8 mouse cellular contexts compared by ENCODE assay signal in the genomic region with DNA sequence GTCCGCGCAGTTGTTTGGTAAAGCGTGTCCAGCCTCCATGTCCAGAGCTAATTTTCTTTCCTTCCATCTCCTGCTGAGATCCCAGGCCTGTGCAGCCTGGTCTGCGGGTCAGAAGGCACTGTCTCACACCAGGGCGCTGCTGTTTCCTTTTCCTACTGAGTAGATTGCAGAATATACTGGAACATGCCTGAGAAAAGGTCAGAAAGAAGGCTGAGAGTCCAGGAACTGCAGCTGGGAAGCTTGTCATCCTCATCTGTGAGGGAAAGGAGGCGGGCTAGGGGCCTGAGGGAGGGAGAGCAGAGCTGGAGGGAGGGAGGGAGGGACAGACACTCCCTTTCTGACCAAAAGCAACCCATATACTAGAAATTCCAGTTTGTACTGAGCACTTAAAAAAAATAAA.
DNase-seq lines count a peak whose midpoint lies in the region; ATAC-seq lines count a peak whose summit lies in the region.

No protein-coding gene starts in this region.

- peak; percentile 49 for DNase-seq in hindbrain, embryonic 10.5 days (ENCODE audit: low spot score)
- no peak for DNase-seq in heart, embryonic 10.5 days (ENCODE audit: low spot score)
- DNase-seq in kidney, postnatal 14 days, result peak; percentile 55
- DNase-seq in lung, postnatal 4 days, result peak; percentile 41 to 77
- no peak for DNase-seq in spleen, postnatal 36 days (ENCODE audit: low spot score in 2 of 2)
- no peak for DNase-seq in cerebellum, adult 8-10 months
- DNase-seq in layer of hippocampus, postnatal 36 days, result no peak

- ATAC-seq in hindbrain, embryonic 16.5 days, result no peak

- peaks cover 69% of the 10 kb centered on the region for H3K27me3 ChIP-seq in hindbrain, embryonic 10.5 days (ENCODE audit: insufficient read depth, poor library complexity, severe bottlenecking)
- H3K27me3 ChIP-seq in hindbrain, embryonic 16.5 days (replicated peaks; ENCODE audit: control insufficient read depth, insufficient read depth, low read length), result peaks cover 8% of the 10 kb centered on the region
- H3K27me3 ChIP-seq in heart, embryonic 10.5 days (ENCODE audit: insufficient read depth, poor library complexity, severe bottlenecking), result peaks cover 23% of the 10 kb centered on the region

- H3K27ac ChIP-seq in hindbrain, embryonic 10.5 days, result peak overlapping the region; percentile 74
- no peak overlapping the region for H3K27ac ChIP-seq in hindbrain, embryonic 16.5 days (ENCODE audit: low read depth, low read length)
- H3K27ac ChIP-seq in heart, embryonic 10.5 days, result no peak overlapping the region

- no peak overlapping the region for H3K4me2 ChIP-seq in hindbrain, embryonic 16.5 days (ENCODE audit: low read length)

- H3K9ac ChIP-seq in hindbrain, embryonic 16.5 days (ENCODE audit: low read depth, low read length), result no peak overlapping the region; the same call in 1 of the 2 replicates

- H3K4me3 ChIP-seq in hindbrain, embryonic 10.5 days, result peak overlapping the region; percentile 45; the same call in 1 of the 2 replicates
- no peak overlapping the region for H3K4me3 ChIP-seq in hindbrain, embryonic 16.5 days (ENCODE audit: low read length)
- 0 out of 2 replicates have a peak overlapping the region, but pooled peaks have one; percentile 43 for H3K4me3 ChIP-seq in heart, embryonic 10.5 days

- H3K9me3 ChIP-seq in hindbrain, embryonic 10.5 days, result no peaks in the 10 kb centered on the region
- no peaks in the 10 kb centered on the region for H3K9me3 ChIP-seq in hindbrain, embryonic 16.5 days (ENCODE audit: control insufficient read depth, low read length)
- H3K9me3 ChIP-seq in heart, embryonic 10.5 days, result no peaks in the 10 kb centered on the region

- H3K36me3 ChIP-seq in hindbrain, embryonic 10.5 days, result no peaks in the 10 kb centered on the region
- H3K36me3 ChIP-seq in hindbrain, embryonic 16.5 days (ENCODE audit: control insufficient read depth, insufficient read depth, low read length), result no peaks in the 10 kb centered on the region
- H3K36me3 ChIP-seq in heart, embryonic 10.5 days, result no peaks in the 10 kb centered on the region

- peaks cover 46% of the 10 kb centered on the region for H3K4me1 ChIP-seq in hindbrain, embryonic 10.5 days (replicated peaks)
- peaks cover 9% of the 10 kb centered on the region for H3K4me1 ChIP-seq in hindbrain, embryonic 16.5 days (ENCODE audit: control insufficient read depth, insufficient read depth, low read depth, low read length)
- H3K4me1 ChIP-seq in heart, embryonic 10.5 days, result peaks cover 30% of the 10 kb centered on the region

- 10% methylated on average over 6 of the region's 6 CpGs for WGBS in hindbrain, embryonic 10.5 days
- 36% methylated on average over 6 of the region's 6 CpGs for WGBS in hindbrain, embryonic 16.5 days
- 55% methylated on average over 6 of the region's 6 CpGs for WGBS in heart, embryonic 10.5 days

Comparison
In these comparisons a context has a peak if more than half of its experiments do, and no peak if none do; other contexts are left out.
1. DNase-seq: peak in hindbrain, embryonic 10.5 days (single experiment), kidney, postnatal 14 days (single experiment) and lung, postnatal 4 days (2 of 2); none in heart, embryonic 10.5 days (single experiment), spleen, postnatal 36 days (0 of 2), cerebellum, adult 8-10 months (single experiment) and layer of hippocampus, postnatal 36 days (0 of 2).